Mouse (Mus musculus): ENCODE measurements around the gene Vmn2r18.

- TF ChIP-seq CTCF (IDR thresholded peaks at IDR 0.05; ENCODE audit: control insufficient read depth, insufficient read depth, insufficient read length) (peak; percentile 68), MAX (IDR thresholded peaks at IDR 0.05) (peak; percentile 89), FOSL1 (IDR thresholded peaks at IDR 0.05; ENCODE audit: insufficient read depth, low read length, poor library complexity, severe bottlenecking) (no peak), USF1 (IDR thresholded peaks at IDR 0.05; ENCODE audit: low read depth) (no peak), MYOG (IDR thresholded peaks at IDR 0.05; ENCODE audit: control insufficient read depth, extremely low read depth, insufficient read length) (no peak), MYOD1 (IDR thresholded peaks at IDR 0.05; ENCODE audit: control insufficient read depth, insufficient read length, low read depth) (no peak), CEBPB (IDR thresholded peaks at IDR 0.05; ENCODE audit: low read depth) (no peak)
Measured at GRCm38 (mm10) chr5:151650700-151651410, 45.0 kb upstream of the Vmn2r18 start, which contains the start of gene Rfc3.
